Mouse (Mus musculus) left cerebral cortex, postnatal 4 days (tissue): ENCODE measurements around the gene Cd82. TPM values are rescaled to one million over a fixed set of nuclear protein-coding genes. Genes with fewer than 3 reads are reported as not detected.

Experiments
- DNase-seq: peaks from one replicate; pipeline ENCODE4 v3.0.0-alpha.2; 2022
- intact Hi-C: fragments of 180-260 bp; cut with DNase I; formaldehyde crosslinking; loops from one replicate; pipeline ENCODE4 v1.15.1; 2025
- total RNA-seq, 2 experiments: library from RNA; stranded (reverse); gene quantifications; 2 replicates each; pipeline ENCODE4 v1.2.3; 2021

Gene Cd82
- 10 to 100 TPM; 15.4 to 17.4 TPM for total RNA-seq

DNA sequence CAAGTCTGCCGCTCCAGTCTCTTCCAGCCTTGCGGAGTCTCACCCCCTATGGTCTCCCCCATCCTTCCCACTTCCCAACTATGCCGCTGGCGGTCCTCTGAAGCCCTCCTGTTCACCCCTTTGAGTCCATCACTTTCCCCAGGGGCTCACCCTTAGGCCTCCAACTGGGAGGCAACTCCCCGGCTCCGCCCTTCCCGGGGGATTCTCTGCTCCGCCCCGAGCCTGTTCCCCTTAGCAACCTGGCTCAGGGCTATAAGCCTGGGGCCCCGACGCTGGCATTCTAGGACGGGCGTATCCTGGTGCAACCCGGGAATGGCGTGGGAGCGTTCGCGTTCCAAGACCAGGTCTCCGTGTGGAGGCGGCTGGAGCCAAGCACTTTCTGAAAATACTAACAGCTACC lies at the start of gene Cd82:
TSS of gene Cd82 (minus strand) at position 381 of the 400 bp plus-strand sequence.
- peak; percentile 48 for DNase-seq
- intact Hi-C loops: no loop called here

DNA sequence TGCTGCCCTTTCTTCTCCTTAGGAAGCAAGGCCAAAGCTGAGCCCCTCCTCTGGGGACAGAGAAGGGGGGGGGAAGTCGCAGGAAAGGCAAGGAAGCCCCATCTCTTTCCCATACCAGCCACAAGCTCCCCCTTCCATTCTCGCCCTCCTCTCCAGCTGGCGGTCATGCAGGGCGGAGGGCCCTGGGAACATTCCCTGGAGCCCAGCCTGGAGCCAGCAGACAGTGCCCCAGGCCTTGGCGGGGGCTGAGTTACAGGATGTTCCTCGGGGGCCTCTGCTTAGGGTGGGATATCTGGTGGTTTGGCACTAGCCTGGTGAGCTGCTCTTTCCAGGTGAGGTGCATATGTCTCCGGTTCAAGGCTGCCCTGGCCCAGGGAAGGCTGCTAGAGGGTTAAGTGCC lies 49.2 kb upstream of the Cd82 start:
- intact Hi-C loops: no loop called here
- peak; percentile 17 for DNase-seq

DNA sequence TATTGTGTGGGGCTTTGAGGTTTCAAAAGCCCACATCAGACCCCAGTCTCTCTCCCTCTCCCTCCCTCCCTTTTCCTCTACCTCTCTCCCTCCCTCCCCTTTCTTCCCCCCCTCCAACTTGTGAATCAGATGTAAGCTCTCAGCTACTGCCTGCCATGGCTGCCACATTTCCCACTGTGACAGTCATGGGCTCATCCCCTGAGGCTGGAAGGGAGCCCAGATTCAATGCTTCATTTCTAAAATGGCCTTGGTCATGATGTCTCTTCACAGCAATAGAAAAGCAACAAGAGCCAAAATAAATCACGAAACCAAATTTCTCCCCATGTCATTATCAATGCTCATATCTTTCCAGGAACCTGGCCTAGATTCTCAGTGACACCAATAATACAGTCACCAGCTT lies 47.9 kb upstream of the Cd82 start:
- peak; percentile 53 for DNase-seq
- intact Hi-C loops: no loop called here

DNA sequence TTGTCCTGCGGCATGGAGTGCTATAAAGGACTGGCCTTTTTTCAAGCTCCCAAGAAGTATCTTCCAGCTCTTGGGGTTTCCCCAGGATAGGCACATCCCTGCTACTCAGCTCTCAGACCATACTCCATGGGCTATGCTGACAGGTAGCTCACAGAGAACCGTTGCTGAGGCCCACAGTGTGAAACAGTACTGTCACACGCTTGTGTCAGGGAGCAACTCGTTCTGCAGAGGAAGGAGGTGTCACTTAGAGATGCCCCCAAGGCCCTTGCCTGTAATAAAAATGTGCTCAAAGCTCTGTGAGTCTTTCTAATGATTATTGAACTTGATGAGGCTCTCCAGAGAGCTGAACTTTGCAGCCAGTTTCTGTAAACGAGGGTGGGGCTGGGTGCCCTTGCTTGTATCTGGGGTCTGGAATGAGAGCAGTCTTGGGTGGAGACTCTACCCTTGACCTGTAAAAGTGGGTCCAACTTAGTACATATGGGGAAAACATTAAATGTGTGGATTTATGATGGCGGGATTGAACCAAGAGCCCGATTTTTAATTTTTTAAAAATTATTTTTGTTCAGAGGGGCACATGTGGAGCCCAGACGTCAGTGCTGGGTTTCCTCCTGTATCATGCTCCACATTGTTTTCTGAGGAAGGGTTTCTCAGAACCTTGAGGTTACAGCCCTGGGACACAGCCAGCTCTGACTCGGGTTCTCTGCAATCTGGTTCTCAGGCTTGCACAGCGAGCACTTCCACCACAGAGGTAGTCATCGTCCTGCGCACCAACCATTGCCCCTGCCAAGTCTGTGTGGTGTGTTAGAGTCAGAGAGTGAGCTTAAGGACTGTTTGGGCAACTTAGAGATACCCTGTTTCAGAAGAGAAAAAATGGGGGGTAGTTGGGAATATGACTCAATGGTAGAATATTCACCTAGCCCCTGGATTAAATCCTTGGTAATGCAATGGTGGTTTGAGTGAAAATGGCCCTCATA lies 47.1 kb upstream of the Cd82 start:
- DNase-seq: no peak

DNA sequence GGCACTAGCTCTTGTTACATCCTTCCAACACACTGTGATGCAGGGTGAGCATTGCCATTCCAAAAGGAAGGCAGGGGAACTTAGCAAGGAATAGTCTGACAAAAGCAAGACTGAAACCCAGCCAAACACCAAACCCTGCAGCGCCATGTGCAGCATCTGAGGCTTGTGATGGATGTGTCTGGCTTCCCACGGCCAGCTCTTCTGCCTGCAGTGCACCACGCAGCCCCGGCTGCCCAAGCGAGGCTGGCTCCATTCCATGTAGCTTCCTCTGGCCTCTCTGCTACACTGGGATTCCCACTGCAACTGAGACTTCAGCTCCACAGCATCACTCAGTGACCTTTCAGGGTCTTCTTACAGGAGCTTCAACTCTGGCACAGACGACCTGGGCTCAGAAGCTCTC lies 42.2 kb upstream of the Cd82 start:
- peak; percentile 64 for DNase-seq
- intact Hi-C loops: no loop called here

More for the DNA sequence above, 47.1 kb upstream of the Cd82 start:
- intact Hi-C loops: no loop called here

DNA sequence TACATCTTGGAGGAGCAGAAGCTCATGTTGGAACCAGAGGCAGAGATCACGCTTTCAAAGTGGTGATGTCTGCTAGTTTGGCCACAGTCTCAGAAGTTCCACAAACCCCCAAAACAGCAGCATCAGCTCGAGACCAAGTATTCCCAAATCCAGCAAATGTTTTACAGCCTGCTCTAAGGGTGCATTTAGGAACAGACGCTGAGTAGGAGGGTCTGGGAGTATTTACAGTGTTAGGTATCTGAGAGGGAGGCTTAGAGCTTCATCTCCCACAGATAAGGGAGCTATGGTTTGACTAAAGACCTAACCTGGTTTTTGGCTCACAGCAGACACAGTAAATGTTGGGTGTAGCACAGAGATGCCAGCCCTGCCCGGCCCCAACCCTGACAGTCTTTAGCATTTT lies 40.4 kb upstream of the Cd82 start:
- no peak for DNase-seq
- intact Hi-C loops: no loop called here

DNA sequence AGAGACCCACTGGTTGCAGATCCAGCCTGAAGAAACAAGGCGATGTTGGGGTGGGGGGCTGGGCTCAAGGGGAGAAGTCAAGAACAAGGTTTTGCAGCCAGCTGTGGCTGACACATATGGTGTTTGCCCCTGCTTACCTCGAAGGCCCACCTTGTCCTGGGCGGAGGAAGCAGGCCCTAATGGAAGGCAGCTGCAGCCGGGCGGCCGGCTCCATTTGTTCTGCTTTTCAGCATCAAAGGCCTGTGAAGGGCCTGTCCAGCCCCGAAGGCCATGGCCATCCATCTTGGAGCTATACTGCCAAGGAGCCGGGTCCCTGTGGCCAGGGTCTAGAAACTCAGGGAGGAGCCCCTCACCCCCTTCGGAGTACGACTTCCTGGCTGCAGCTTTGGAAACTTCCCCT lies 38.4 kb upstream of the Cd82 start:
- intact Hi-C loops: no loop called here
- no peak for DNase-seq

DNA sequence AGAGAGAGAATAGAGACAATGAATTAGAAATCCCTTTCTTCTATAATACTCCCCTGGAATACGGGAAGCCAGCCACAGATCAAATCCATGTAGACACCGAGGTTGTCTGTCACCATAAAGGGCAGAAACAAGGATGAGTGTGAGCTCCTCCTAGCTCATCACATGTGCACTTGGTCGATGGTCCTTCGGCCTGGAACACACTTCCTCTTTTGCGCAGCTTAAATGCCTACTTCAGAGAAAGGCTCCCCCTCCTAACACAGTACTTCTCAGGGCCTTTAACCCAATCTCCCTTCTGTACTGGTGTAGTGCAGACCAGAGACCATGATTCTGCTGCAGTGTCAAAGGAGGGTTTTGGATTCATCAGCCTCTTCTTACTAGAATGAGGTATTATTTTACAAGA lies 34.3 kb upstream of the Cd82 start:
- no peak for DNase-seq
- intact Hi-C loops: no loop called here

DNA sequence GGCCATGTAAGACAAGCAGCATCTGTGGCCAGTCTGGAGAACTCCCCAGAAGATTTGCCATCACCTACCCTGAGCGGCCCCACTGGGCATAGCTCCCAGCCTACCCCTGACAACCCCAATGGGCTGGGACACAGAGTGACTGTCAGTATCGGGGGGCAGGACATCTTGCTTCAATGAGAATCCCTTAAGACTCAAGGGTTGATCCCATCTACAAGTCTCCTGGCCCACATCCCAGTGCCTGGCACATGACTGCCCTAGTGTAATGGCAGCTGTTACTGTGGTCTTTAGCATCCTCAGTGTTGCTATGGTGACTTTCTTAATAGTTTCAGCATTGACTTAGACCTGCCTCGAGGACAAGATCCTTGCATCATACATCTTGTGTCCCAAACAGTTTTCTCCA lies 32.2 kb upstream of the Cd82 start:
- DNase-seq: peak; percentile 66
- intact Hi-C loops: no loop called here

DNA sequence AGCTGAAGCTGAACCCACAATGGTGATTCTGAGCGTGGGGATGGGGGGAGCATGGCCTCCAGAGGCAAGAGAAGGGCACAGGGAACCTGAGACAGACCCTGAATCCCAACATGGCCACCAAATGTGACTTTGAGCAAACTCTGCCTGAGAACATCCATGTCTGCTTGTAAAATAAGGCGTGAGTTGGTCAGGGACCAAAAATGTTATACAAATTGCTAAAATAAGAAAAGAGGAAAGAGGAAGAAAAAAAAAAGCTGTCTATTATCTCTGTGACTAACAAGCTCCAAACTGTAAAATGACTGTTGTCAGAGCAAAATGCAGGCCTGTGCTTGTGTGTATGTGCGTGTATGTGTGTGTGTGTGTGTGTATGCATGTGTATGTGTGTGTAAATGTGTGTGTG lies 30.6 kb upstream of the Cd82 start:
- intact Hi-C loops: no loop called here
- DNase-seq: no peak

DNA sequence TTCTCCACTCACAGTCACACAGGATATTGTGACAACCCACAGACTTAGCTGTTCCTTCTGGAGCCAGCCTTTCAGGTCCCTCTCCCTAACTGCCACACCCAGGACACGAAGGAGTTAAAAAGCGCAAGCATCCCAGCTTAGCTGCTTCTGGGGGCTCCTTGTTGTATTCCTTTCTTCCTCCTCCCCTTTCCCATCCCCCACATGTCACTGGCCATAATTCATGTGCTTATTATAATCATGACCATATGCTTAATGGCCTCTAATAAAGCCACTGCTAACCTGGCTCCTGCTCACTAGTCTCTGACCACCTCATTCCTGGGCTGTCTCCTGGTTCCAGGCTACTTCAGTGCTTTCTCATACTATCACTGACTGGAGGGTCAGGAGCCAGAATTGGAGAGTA lies 27.6 kb upstream of the Cd82 start:
- no peak for DNase-seq
- intact Hi-C loops: no loop called here

DNA sequence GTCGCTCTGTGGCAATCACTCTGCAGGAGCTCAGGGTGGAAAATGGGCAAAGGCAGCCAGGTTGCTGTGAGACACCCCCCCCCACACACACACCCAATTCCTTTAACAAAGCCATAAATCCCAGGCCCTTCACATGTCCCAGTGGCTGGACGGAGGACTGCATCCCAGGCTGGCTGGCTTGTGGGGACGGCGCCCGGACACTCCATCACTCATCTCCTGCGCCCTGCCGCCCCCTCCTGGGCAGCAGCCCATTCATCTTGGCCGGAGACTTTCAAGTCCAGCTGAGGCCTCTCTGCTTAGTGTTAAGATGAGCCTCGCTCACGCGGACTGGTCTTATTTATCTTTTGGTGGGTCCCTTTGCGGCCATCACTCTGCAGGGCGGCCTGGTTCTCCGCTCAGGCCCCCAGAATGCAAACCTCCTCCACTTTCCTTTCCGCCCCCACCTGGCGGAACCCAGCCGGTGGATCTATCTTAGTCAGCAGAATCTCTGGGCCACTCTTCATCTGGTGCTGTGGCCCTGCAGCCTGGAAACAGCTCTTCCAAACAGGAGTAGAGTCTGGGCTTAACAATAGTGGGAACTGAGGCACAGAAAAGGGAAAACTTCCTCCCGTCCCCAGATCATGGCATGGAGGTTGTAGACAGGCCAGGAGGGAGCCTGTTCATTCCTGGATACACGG lies 26.1 kb upstream of the Cd82 start:
- intact Hi-C loops: no loop called here
- peak; percentile 59 for DNase-seq

DNA sequence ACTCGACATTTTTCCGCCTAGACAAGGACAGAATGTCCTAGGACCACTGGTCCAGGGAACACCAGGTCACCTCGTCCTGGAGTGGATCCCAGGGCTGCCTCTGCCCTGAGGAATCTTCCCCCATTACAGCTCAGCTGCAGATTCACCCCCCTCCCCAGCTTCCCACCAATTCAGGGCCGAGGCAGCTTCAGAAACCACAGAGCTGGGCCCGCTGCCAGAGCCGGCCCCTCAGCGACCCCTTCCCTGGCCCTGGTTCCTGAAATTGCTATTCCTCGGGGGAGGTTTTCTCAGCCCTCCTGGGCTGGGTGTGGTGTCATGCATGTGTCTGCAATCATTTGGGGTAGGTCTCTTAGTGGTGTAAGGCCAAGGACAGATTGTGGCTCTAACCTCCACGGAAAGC lies 22.5 kb upstream of the Cd82 start:
- intact Hi-C loops: no loop called here
- DNase-seq: no peak

DNA sequence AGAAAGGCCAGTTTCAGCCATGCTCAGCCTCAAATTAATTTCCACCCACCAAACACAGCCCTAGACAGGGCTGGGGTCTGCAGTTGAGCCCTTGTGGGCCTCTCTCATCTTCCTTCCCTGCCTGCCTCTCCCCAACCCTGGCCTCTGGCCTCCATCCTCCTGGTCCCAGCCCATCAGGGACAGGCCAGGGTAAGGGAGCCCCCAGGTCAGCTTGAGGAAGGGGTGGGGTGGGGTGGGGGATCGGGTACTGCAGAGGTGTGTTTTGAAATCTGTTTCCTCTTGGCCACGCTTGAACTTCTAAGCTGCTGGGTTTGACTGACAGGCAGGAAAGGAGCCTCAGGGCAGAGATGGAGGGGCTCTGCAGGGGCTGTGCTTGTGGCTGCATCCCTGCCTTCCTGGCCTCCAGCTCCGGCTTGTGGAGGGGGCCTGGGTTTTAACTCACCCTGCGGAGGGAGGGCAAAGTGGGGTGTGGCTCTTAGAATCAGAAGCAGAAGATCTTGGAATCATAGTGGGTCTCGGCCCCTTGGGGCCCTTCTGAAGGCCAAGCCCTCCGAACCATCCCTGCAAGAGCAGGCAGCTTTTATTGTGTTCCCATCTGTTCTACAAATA lies 19.2 kb upstream of the Cd82 start:
- intact Hi-C loops: no loop called here
- no peak for DNase-seq

DNA sequence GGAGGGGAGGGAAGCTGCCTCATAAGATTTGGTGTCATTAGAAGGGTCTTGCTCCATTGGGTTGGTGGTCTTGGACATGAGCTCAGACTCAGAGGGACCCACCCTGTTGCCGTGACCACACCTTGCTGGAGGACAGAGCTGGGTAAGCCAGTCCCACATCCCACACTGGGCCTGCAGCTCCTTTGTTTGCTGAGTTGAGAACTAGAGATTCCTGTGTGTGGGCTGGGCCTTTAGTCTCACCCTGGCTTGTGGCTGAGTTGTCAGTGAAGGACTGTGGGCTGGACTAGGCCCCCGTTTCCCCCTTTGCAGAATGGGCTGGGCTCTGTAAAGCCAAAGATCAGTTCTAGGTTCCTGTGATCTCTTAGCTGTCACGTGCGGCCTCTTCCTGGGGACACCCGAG lies 15.8 kb upstream of the Cd82 start:
- DNase-seq: no peak
- intact Hi-C loops: loop anchor here (5.0 kb wide), 1 partner anchor 309 kb away; no protein-coding TSS in a partner anchor

DNA sequence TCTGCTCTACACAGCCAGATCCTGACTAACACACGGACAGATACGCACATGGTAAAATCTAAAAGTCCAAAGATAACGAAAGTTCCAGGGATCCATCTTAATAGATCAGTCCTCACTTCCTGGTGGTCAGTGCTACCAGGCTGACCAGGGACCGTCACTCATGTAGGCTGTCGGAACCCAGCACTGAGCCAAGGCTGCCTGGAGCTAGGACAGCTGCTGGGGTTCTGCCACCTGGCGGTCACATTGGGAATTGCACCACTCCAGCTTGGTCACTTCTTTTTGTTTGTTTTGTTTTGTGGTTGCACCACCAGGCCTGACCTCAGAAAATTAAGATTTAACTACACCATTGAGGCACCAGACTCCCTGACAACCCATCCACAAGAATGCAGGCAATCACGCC lies 14.6 kb upstream of the Cd82 start:
- DNase-seq: peak; percentile 77
- intact Hi-C loops: loop anchor here (2.0 to 5.0 kb wide), 2 partner anchors 181 to 310 kb away; no protein-coding TSS in a partner anchor

DNA sequence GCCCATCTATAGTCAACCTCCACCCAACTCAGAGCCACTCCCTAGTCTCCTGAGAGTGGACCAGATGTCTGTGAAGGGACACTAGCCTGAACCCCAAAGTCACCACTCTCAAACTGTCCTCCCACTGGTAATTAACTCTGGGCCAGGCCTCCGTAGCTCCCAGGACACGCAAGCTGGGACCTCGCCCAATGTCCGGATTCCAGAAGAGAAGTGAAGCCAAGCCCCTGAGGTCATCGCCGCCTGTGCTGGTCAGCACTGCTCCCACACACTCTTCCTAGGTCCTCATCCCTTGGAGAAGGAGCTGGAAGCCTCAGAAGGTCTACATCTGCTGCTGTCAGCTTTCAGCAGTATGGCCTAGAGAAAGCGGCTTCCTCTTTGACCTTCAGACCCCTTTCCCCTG lies 13.5 kb upstream of the Cd82 start:
- intact Hi-C loops: loop anchor here (2.0 to 5.0 kb wide), 2 partner anchors 182 to 311 kb away; no protein-coding TSS in a partner anchor
- DNase-seq: no peak

DNA sequence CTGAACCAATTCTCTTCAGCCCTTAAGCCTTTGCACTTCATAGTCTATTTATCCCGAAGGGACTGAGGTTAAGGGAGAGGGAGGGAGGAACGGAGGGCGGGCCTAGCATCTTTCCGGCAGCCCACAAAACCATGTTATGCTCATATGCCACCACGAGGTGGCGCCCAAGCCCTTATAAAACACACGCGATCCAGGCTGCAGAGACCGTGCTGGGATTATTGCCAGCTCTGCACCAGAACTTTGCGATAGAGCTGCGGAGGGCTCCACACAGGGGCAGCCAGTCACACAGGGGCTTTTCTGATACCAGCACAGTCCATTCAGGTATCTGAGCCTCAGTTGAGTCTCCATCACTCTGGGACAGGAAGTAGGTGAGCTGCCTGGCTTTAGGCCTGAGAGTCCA lies 12.1 kb upstream of the Cd82 start:
- peak; percentile 95 for DNase-seq
- intact Hi-C loops: loop anchor here (5.0 kb wide), 1 partner anchor 312 kb away; no protein-coding TSS in a partner anchor

DNA sequence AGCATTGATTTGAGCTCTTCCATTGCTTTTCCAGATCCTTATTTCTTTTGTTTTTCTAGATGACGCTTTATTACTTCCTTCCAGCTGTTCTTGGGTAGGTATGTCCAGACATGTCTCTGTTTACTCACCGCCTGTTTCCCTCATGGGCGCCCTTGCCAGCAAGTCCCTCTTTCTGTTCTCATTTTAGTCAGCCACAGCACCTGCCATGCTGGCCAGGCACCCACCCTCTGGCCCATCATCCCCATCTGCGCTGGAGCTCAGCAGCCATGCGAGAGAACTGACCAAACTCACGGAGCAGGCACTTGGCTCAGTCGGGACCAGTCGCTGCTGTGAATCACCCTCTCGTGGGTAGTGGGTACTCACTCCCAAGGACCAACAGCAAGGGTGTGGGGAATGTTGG lies 11.0 kb upstream of the Cd82 start:
- DNase-seq: no peak
- intact Hi-C loops: loop anchor here (5.0 kb wide), 1 partner anchor 257 kb away; no protein-coding TSS in a partner anchor

DNA sequence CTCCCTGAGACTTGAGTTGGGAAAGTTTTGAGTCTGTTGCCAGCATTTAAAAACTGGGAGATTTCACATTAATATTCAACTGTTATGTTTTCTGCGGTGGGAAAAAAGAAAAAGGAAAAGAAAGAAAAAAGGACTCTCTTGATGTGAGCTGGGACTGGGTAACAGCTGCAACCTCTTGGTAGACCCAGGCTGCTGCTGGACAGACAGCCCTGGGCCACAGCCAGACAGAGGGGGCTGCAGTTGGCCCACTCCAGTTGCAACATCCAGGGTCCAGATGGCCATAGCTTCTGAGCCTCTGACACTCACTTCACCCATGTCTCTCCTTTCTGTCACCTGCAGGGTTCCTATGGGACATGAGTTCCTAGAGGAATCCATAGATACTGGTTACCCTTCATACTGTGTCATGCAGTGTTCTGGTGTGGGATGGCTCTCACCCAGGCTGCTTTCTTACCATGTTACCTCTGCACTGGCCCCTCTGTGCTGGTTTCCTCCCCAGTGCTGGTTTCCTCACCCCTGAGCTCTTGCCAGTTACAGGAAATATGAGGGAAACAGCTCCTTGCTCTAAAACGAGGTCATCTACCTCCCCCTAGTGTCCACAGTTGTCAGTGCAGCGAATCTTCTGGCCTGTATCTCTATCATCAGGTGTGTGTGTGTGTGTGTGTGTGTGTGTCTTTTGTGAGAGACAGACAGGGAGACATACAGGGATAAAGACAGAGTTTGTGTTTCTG lies 8.1 kb upstream of the Cd82 start:
- intact Hi-C loops: loop anchor here (2.0 to 5.0 kb wide), 2 partner anchors 50 to 254 kb away; no protein-coding TSS in a partner anchor
- peak; percentile 80 for DNase-seq
